In the genomic region with DNA sequence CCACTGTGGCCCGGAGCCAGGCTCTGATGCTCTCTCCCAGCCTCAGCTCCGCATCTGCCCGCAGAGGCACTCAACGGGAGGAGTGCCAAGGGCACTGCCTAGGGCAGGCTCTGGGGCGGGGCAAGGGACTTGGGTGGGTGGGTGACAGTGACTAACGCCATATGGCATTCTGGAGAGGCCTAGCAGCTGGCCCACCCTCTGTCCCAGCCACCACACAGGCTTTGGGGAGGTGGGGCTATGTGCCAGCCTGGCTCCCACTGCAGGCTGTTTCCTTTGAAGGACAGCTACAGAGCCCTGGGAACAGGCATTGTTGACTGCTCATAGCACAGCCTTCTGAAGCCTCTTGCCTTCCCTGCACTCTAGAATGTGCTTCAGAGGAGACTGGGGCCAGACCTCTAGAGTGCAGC, we compare ENCODE assay signal across 9 mouse cellular contexts. TPM values are rescaled to one million over a fixed set of nuclear protein-coding genes. Genes with fewer than 3 reads are reported as not detected.
A peak's percentile ranks its signal among the peaks of the same experiment; 100 is the strongest.
DNase-seq lines count a peak whose midpoint lies in the region; ATAC-seq and TF ChIP-seq lines count a peak whose summit lies in the region.
"Had no signal": no experiment of that assay in that cellular context is flagged by ENCODE, and none has a peak within 500 bp of the region (broad histone marks: within the 10 kb centered on the region; RNA-seq: fewer than 3 reads in every experiment).

No protein-coding gene starts in this region.

- ATAC-seq in cerebellum, adult (ENCODE audit: insufficient number of reproducible peaks, low FRiP score, low TSS enrichment) = no peak
- ATAC-seq in neural tube, embryonic 11.5 days (ENCODE audit: insufficient read depth, low FRiP score, low TSS enrichment) = 0 out of 2 replicates have a peak, but pooled peaks have one; percentile 16
- peak; percentile 23; the same call in 1 of the 2 replicates for ATAC-seq in stomach, embryonic 16.5 days (ENCODE audit: insufficient read depth, low FRiP score)

- H3K9ac ChIP-seq in neural tube, embryonic 11.5 days (ENCODE audit: low read length) = no peak overlapping the region
- H3K9ac ChIP-seq in stomach, embryonic 16.5 days (ENCODE audit: low read length) = no peak overlapping the region

- no peak overlapping the region for H3K27ac ChIP-seq in neural tube, embryonic 11.5 days (ENCODE audit: low read depth, low read length)
- peak overlapping the region; percentile 91 for H3K27ac ChIP-seq in layer of hippocampus, adult 2 months
- no peak overlapping the region for H3K27ac ChIP-seq in stomach, embryonic 16.5 days (ENCODE audit: low read length)

- H3K4me2 ChIP-seq in neural tube, embryonic 11.5 days (ENCODE audit: low read depth) = no peak overlapping the region
- H3K4me2 ChIP-seq in stomach, embryonic 16.5 days (ENCODE audit: low read depth, low read length) = no peak overlapping the region

- TF ChIP-seq CTCF in layer of hippocampus, adult 2 months (conservative IDR thresholded peaks at IDR 0.05) = no peak

- peak; percentile 40 to 47 for DNase-seq in cerebellum, adult 18-20 months
- DNase-seq in neural tube, embryonic 11.5 days (ENCODE audit: low spot score) = no peak
- DNase-seq in neural tube, embryonic 10.5 days (ENCODE audit: extremely low spot score, low spot score) = no peak
- DNase-seq in layer of hippocampus, adult 2 months (ENCODE audit: low spot score in 2 of 2) = peak; percentile 60 to 67
- DNase-seq in gastrocnemius, postnatal 10 days = no peak
- DNase-seq in spleen, adult 12 weeks (ENCODE audit: low spot score) = no peak

- H3K27me3 ChIP-seq in neural tube, embryonic 11.5 days (ENCODE audit: control insufficient read depth, insufficient read depth, low read length) = no peaks in the 10 kb centered on the region
- H3K27me3 ChIP-seq in stomach, embryonic 16.5 days (ENCODE audit: control insufficient read depth, insufficient read depth, low read length) = no peaks in the 10 kb centered on the region

- peaks cover 2% of the 10 kb centered on the region; the same call in 1 of the 2 replicates for H3K4me1 ChIP-seq in neural tube, embryonic 11.5 days (ENCODE audit: control insufficient read depth, insufficient read depth, low read length)
- H3K4me1 ChIP-seq in stomach, embryonic 16.5 days (ENCODE audit: control insufficient read depth, insufficient read depth, low read length) = no peaks in the 10 kb centered on the region; the same call in 1 of the 2 replicates

- no peaks in the 10 kb centered on the region for H3K9me3 ChIP-seq in neural tube, embryonic 11.5 days (ENCODE audit: control insufficient read depth, low read length)
- H3K9me3 ChIP-seq in stomach, embryonic 16.5 days (replicated peaks; ENCODE audit: control insufficient read depth, low read length) = no peaks in the 10 kb centered on the region

- H3K36me3 ChIP-seq in neural tube, embryonic 11.5 days (ENCODE audit: control insufficient read depth, insufficient read depth, low read length) = no peaks in the 10 kb centered on the region
- no peaks in the 10 kb centered on the region for H3K36me3 ChIP-seq in stomach, embryonic 16.5 days (ENCODE audit: control insufficient read depth, insufficient read depth, low read length)

- 72% methylated on average over 6 of the region's 6 CpGs for WGBS in neural tube, embryonic 11.5 days
- 65% methylated on average over 6 of the region's 6 CpGs for WGBS in stomach, embryonic 16.5 days

- H3K4me3 ChIP-seq in neural tube, embryonic 11.5 days (ENCODE audit: low read depth, low read length) = no peak overlapping the region
- H3K4me3 ChIP-seq in layer of hippocampus, adult 2 months = no peak overlapping the region
- H3K4me3 ChIP-seq in stomach, embryonic 16.5 days (replicated peaks; ENCODE audit: low read length) = no peak overlapping the region

RNA-seq across cellular contexts. Expression of gene Ccdc13, which starts 16.7 kb away (rescaled TPM):
- 2.4 and 3.6 TPM in 2 replicates for polyA plus RNA-seq in neural tube, embryonic 11.5 days (2014; fragmentation: Nextera tagmentation; extraction: Ambion mirVana)
- total RNA-seq in layer of hippocampus, adult 2 months (2021) = 10 to 100 TPM in 1 of 2 experiments, 1 to 10 TPM in 1; 7.8 to 10.0 TPM
- polyA plus RNA-seq in stomach, embryonic 16.5 days (2015; fragmentation: Nextera tagmentation; extraction: Ambion mirVana) = 0.56 and 0.59 TPM in 2 replicates
- under 1 TPM; 0.79 to 0.85 TPM for total RNA-seq in gastrocnemius, postnatal 10 days (2021)
- polyA plus RNA-seq: liver, embryonic 16.5 days had no signal

RNA-seq across cellular contexts. Expression of gene Hhatl, which starts 30.3 kb away (rescaled TPM):
- 0.13 TPM in 1 of 2 replicates, not detected in the other for polyA plus RNA-seq in neural tube, embryonic 11.5 days (2014; fragmentation: Nextera tagmentation; extraction: Ambion mirVana)
- total RNA-seq in layer of hippocampus, adult 2 months (2021) = 10 to 100 TPM; 15.6 to 19.9 TPM
- 2.2 and 4.3 TPM in 2 replicates for polyA plus RNA-seq in stomach, embryonic 16.5 days (2015; fragmentation: Nextera tagmentation; extraction: Ambion mirVana)
- 100 to 1,000 TPM; 256 to 285 TPM for total RNA-seq in gastrocnemius, postnatal 10 days (2021)

RNA-seq across cellular contexts. Expression of gene Higd1a, which starts 35.6 kb away (rescaled TPM):
- 151 and 156 TPM in 2 replicates for polyA plus RNA-seq in neural tube, embryonic 11.5 days (2014; fragmentation: Nextera tagmentation; extraction: Ambion mirVana)
- 10 to 100 TPM; 84.4 to 88.4 TPM for total RNA-seq in layer of hippocampus, adult 2 months (2021)
- 293 and 317 TPM in 2 replicates for polyA plus RNA-seq in stomach, embryonic 16.5 days (2015; fragmentation: Nextera tagmentation; extraction: Ambion mirVana)
- total RNA-seq in gastrocnemius, postnatal 10 days (2021) = 10 to 100 TPM; 75.4 to 98.1 TPM

RNA-seq across cellular contexts. Expression of gene Klhl40, which starts 45.2 kb away (rescaled TPM):
- polyA plus RNA-seq in neural tube, embryonic 11.5 days (2014; fragmentation: Nextera tagmentation; extraction: Ambion mirVana) = 3.6 and 4.6 TPM in 2 replicates
- 1 to 10 TPM; 3.3 to 4.6 TPM for total RNA-seq in layer of hippocampus, adult 2 months (2021)
- polyA plus RNA-seq in stomach, embryonic 16.5 days (2015; fragmentation: Nextera tagmentation; extraction: Ambion mirVana) = 0.45 and 8.0 TPM in 2 replicates
- total RNA-seq in gastrocnemius, postnatal 10 days (2021) = 100 to 1,000 TPM; 113 to 118 TPM

Comparison
In these comparisons a context has a peak if more than half of its experiments do, and no peak if none do; other contexts are left out.
1. DNase-seq: peak in cerebellum, adult 18-20 months (2 of 2) and layer of hippocampus, adult 2 months (2 of 2); none in neural tube, embryonic 11.5 days (single experiment), neural tube, embryonic 10.5 days (single experiment), gastrocnemius, postnatal 10 days (single experiment) and spleen, adult 12 weeks (single experiment).
2. RNA of gene Ccdc13, which starts 16.7 kb away (total RNA-seq): 7.8 to 10.0 TPM in layer of hippocampus, adult 2 months; 0.79 to 0.85 TPM in gastrocnemius, postnatal 10 days; every median in the first group is over 4 times any median in the second.
3. RNA of gene Hhatl, which starts 30.3 kb away (total RNA-seq): 256 to 285 TPM in gastrocnemius, postnatal 10 days; 15.6 to 19.9 TPM in layer of hippocampus, adult 2 months; every median in the first group is over 10 times any median in the second.